Mouse (Mus musculus) testis, adult 2 months (tissue): ENCODE results near the gene Smc3. TPM values are rescaled to one million over a fixed set of nuclear protein-coding genes. Genes with fewer than 3 reads are reported as not detected.

ENCODE experiments used
- H3K27ac ChIP-seq: fragments of 200-500 bp; 2 replicates; pipeline ENCODE4 v1.5.1; 2012; ENCODE audit warnings: low read depth, low read length; ENCODE audit not compliant: control insufficient read depth, insufficient read depth
- H3K27me3 ChIP-seq: fragments of 200-500 bp; 2 replicates; pipeline ENCODE4 v1.6.1; 2012; ENCODE audit warnings: mild to moderate bottlenecking, low read length, moderate library complexity; ENCODE audit not compliant: control insufficient read depth, insufficient read depth
- H3K36me3 ChIP-seq: fragments of 200-500 bp; 2 replicates; pipeline ENCODE4 v1.6.1; 2012; ENCODE audit warnings: mild to moderate bottlenecking, low read length; ENCODE audit not compliant: control insufficient read depth, insufficient read depth
- H3K4me1 ChIP-seq: fragments of 200-500 bp; 2 replicates; pipeline ENCODE4 v1.6.1; 2012; ENCODE audit warnings: low read length; ENCODE audit not compliant: control insufficient read depth, insufficient read depth
- H3K4me3 ChIP-seq: fragments of 200-500 bp; 2 replicates; pipeline ENCODE4 v1.5.1; 2012; ENCODE audit warnings: low read depth, mild to moderate bottlenecking, low read length, moderate library complexity, mixed read lengths; ENCODE audit not compliant: control insufficient read depth
- CTCF ChIP-seq: fragments of 200-500 bp; IDR thresholded peaks from 2 replicates; pipeline ENCODE4 v1.5.1; 2012; ENCODE audit warnings: low read depth, mild to moderate bottlenecking, inconsistent platforms, low read length, moderate library complexity; ENCODE audit not compliant: control insufficient read depth, insufficient read depth, insufficient replicate concordance
- POLR2A ChIP-seq: fragments of 200-500 bp; IDR thresholded peaks from 2 replicates; pipeline ENCODE4 v1.6.1; 2012; ENCODE audit warnings: low read depth, mild to moderate bottlenecking, inconsistent platforms, low read length, moderate library complexity; ENCODE audit not compliant: control insufficient read depth
- polyA plus RNA-seq: library from polyadenylated mRNA; depleted of rRNA; stranded (reverse); fragments of >200 nt; gene quantifications from 2 replicates; pipeline ENCODE4 v1.2.3, GENCODE M21; 2012; rRNA removed

Smc3 gene
- polyA plus RNA-seq: 8.1 and 10.0 TPM in 2 replicates

- Histone ChIP-seq H3K36me3 (no peaks in the 10 kb centered on the region), H3K27me3 (no peaks in the 10 kb centered on the region), H3K4me3 (peak within 1 kb of the TSS; percentile 97), H3K4me1 (peaks cover 2% of the 10 kb centered on the region), H3K27ac (peak within 1 kb of the TSS; percentile 96)
- TF ChIP-seq POLR2A (peak; percentile 93), CTCF (peak; percentile 62; the same call in 1 of the 2 replicates)
Observed at GRCm38 (mm10) chr19:53599757-53600539, at the start of gene Smc3. TSS of gene Smc3 (plus strand) at chr19:53600398.

- H3K4me3 ChIP-seq: no peak overlapping the region
- TF ChIP-seq POLR2A: no peak
- no peaks in the 10 kb centered on the region; the same call in 1 of the 2 replicates for H3K4me1 ChIP-seq
- no peaks in the 10 kb centered on the region for H3K36me3 ChIP-seq
- no peak overlapping the region for H3K27ac ChIP-seq
- H3K27me3 ChIP-seq: no peaks in the 10 kb centered on the region
Observed at GRCm38 (mm10) chr19:53550972-53551371, 49.2 kb upstream of the Smc3 start.

- peaks cover 1% of the 10 kb centered on the region for H3K4me1 ChIP-seq
- no peak overlapping the region for H3K4me3 ChIP-seq
- TF ChIP-seq POLR2A (no peak), CTCF (no peak)
- no peaks in the 10 kb centered on the region for H3K36me3 ChIP-seq
- H3K27ac ChIP-seq: no peak overlapping the region
- H3K27me3 ChIP-seq: no peaks in the 10 kb centered on the region
Observed at GRCm38 (mm10) chr19:53552216-53552786, 47.9 kb upstream of the Smc3 start.

- H3K4me3 ChIP-seq: no peak overlapping the region
- no peaks in the 10 kb centered on the region for H3K36me3 ChIP-seq
- no peak overlapping the region for H3K27ac ChIP-seq
- H3K4me1 ChIP-seq: peaks cover 6% of the 10 kb centered on the region
- H3K27me3 ChIP-seq: no peaks in the 10 kb centered on the region
- TF ChIP-seq POLR2A (no peak), CTCF (no peak)
Observed at GRCm38 (mm10) chr19:53552795-53553194, 47.4 kb upstream of the Smc3 start.

- no peaks in the 10 kb centered on the region for H3K36me3 ChIP-seq
- H3K27me3 ChIP-seq: no peaks in the 10 kb centered on the region
- H3K27ac ChIP-seq: no peak overlapping the region
- peaks cover 6% of the 10 kb centered on the region for H3K4me1 ChIP-seq
- H3K4me3 ChIP-seq: no peak overlapping the region
- TF ChIP-seq CTCF: no peak
- no peak for TF ChIP-seq POLR2A
Observed at GRCm38 (mm10) chr19:53554402-53554801, 45.8 kb upstream of the Smc3 start.

- Histone ChIP-seq H3K27ac (no peak overlapping the region), H3K36me3 (no peaks in the 10 kb centered on the region), H3K27me3 (no peaks in the 10 kb centered on the region), H3K4me3 (no peak overlapping the region), H3K4me1 (peaks cover 6% of the 10 kb centered on the region)
- no peak for TF ChIP-seq POLR2A
- TF ChIP-seq CTCF: no peak
Observed at GRCm38 (mm10) chr19:53554981-53555616, 45.1 kb upstream of the Smc3 start.

GRCm38 (mm10) chr19:53556841-53557240, 43.4 kb upstream of the Smc3 start:
- Histone ChIP-seq H3K27ac (no peak overlapping the region), H3K36me3 (no peaks in the 10 kb centered on the region), H3K4me3 (no peak overlapping the region), H3K4me1 (peaks cover 6% of the 10 kb centered on the region), H3K27me3 (no peaks in the 10 kb centered on the region)
- no peak for TF ChIP-seq CTCF
